Mouse (Mus musculus) T-helper 17 cell (primary cell): ENCODE results near the gene Sgk2.

Experiments used
- in situ Hi-C, 2 experiments: fragments of 300-600 bp; cut with MboI, MseI; formaldehyde crosslinking; loops; 1 replicate in 1 of 2; 2 replicates in 1 of 2; pipeline ENCODE4 v1.15.1; 2025; ENCODE audit warnings: high pct_unique_total_duplicates in 2 of 2

Gene Sgk2

DNA sequence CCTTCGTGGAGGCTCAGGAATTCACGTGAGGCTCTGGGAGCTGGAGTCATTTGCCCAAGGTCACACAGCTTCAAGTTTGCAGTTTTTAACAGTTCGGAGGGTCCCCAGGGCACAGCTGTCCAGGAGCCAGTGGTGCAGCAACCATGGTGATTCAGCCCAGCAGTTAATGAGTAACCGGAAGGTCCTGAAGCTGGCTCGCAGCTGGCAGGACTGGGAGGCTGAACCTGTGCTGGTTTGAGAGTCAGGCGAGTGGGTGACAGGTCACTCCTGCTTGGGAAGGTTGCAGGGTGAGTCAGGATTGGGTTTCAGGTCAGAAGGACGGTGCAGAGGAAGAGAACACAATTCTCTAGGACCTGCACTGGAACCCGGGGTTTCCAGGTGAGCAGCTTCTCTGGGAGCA is at the start of gene Sgk2:
Gene Sgk2 (plus strand): TSS at position 113 of the 400 bp plus-strand sequence.
- in situ Hi-C loops, result no loop called here

GRCm38 (mm10) chr2:162939562-162939961 is 47.6 kb upstream of the Sgk2 start:
- in situ Hi-C loops, result loop anchor here in 1 of 2 experiments (10.0 kb wide), 1 partner anchor 115 kb away; the partner anchor contains the start of gene Mybl2

GRCm38 (mm10) chr2:162943148-162943846 is 43.8 kb upstream of the Sgk2 start, which contains the start of gene L3mbtl1:
Gene L3mbtl1, plus strand, starts transcription at chr2:162943472.
- in situ Hi-C loops, result no loop called here

- in situ Hi-C loops, result no loop called here
Measured at GRCm38 (mm10) chr2:162943931-162944330, 43.2 kb upstream of the Sgk2 start.

GRCm38 (mm10) chr2:162946964-162947363 is 40.2 kb upstream of the Sgk2 start:
- in situ Hi-C loops, result no loop called here

- in situ Hi-C loops, result no loop called here
Measured at GRCm38 (mm10) chr2:162947736-162948135, 39.4 kb upstream of the Sgk2 start.

DNA sequence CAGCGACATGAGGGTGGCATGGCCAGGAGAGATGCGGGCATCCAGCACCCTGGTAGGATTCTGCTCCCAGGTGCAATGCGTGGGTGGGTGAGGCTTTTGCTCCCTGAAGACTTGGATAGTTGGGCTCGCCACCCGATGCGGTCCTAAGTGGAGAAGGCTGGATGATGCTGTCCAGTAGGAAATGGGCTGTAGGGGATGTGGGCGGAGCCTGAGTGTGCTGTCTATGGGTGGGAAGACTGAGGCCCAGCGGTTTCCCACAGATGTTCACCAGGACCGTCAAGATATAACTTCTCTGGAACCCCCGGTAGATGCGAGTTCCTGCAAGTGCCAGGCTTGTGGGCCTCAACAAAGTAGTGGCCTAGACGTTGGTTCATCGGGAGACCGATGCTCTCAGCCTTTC is 38.9 kb upstream of the Sgk2 start:
- in situ Hi-C loops, result no loop called here

GRCm38 (mm10) chr2:162950776-162951175 is 36.4 kb upstream of the Sgk2 start:
- in situ Hi-C loops, result no loop called here

GRCm38 (mm10) chr2:162956843-162957242 is 30.3 kb upstream of the Sgk2 start:
- in situ Hi-C loops, result no loop called here

DNA sequence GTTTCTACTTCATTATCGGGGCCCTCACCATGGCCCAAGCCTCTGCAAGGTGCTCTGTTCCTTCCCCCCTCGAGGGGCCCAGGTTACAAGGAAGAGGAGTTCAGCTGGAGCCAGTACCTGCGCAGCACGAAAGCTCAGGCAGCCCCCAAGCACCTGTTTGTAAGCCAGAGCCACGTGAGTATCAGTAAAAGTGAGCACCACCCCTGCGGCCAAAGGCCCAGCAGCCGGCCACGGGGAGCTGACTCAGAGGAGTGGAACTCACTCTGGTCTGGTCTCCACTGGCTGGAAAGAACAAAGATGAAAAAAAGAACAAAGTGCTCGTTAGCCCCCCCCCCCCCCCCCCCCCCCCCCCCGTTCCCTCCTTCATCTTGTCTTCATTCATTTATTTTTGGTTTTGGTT is 25.8 kb upstream of the Sgk2 start:
- in situ Hi-C loops, result no loop called here

DNA sequence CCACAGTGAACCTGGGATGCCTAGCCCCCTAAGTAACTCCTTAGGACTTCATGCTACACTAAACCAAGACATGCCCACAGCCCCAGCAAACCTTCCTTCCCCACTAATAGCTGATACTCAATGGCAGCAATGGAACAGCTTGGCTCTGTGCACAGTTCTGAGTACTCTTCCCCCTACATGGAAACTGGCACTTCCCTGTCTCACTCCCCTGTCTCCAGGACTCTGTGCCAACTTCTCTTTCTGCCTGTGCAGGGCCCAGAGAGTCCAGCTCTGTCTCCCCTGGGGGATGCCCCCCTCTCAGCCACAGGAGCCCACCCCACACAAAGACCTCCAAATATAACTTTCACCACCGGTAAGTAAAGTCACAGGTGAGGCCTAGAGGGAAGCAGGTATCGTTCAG is 20.4 kb upstream of the Sgk2 start:
- in situ Hi-C loops, result no loop called here

GRCm38 (mm10) chr2:162968357-162968756 is 18.8 kb upstream of the Sgk2 start:
- in situ Hi-C loops, result no loop called here

DNA sequence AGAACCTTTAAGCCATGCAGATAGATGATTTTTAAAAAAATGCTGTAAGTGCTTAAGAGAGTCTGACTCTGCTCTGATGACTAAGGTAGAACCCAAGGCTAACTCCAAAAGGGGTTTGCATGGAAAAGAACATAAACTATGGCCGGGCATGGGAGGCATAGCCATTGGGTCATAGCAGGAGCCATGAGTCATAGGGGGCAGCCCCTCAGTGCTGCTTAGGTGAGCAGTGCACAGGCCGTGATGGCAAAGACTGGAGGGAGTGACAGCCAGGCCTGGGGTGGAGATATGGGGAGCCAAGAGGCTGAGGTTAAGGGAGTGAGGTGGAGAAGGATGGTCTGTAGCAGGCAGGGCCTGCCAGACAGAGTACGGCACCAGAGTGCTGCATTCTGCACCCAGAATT is 18.0 kb upstream of the Sgk2 start:
- in situ Hi-C loops, result no loop called here

GRCm38 (mm10) chr2:162970896-162971295 is 16.2 kb upstream of the Sgk2 start:
- in situ Hi-C loops, result no loop called here

DNA sequence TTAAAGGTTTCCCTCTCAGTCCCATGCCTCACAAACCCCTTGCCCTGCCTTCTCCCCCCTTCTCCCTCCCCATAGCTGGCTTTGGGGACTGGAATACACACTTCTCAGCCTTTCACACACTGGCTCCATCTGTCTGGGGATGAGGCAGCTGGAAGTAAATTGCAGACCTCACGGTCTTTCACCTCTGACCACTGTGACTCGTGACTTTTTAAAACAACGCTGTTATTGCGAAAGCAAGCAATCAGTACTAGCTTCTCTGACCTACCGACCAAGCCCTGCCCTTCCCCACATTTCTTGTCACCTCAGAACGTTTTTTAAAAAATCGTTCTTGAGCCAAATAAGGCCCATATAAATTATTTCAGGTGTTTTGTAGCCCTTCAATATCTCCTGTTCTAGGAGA is 14.4 kb upstream of the Sgk2 start:
- in situ Hi-C loops, result no loop called here

- in situ Hi-C loops, result no loop called here
Measured at GRCm38 (mm10) chr2:162973206-162973605, 13.9 kb upstream of the Sgk2 start.

GRCm38 (mm10) chr2:162973637-162974036 is 13.5 kb upstream of the Sgk2 start:
- in situ Hi-C loops, result no loop called here

- in situ Hi-C loops, result no loop called here
Measured at GRCm38 (mm10) chr2:162975157-162975775, 11.9 kb upstream of the Sgk2 start.

DNA sequence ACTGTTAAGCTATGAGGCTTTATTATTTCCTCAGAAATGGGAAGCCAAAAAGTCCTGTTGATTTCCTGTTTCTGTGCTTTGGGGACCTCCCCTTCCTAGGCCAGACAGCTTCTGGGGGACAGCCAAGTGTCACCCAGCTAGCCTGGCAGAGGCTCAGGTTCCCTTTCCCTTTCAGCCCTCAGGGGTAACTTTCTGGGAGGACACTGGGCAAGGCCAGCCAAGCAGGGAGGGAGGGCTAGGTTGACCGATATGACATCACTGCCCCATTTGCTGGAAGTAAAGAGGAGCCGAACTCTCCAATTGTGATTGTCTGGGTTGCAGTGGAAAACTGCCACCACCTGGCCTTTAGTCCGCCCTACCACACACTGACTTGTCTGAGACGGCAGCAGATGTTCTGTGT is 11.1 kb upstream of the Sgk2 start:
- in situ Hi-C loops, result no loop called here

GRCm38 (mm10) chr2:162984381-162984780 is 2.7 kb upstream of the Sgk2 start:
- in situ Hi-C loops, result no loop called here

DNA sequence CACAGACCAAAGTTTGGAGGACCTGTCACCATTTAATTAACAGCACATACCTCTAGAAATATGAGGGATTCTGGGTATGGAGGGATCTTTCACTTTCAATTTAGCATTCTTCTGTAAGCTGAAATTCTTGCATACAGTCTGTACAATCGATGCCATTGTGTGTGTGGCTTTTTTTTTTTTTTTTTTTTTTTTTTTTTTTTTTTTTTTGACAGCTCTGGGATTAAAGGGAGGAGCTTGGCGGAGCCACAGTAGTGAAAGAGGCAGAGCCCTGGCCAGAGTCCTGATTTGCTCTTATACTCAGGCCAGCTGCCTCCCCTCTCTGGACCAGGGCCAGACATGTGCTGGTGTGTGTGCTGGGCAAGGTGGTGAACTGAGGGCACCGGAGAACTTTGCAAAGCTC is 1.2 kb upstream of the Sgk2 start:
- in situ Hi-C loops, result no loop called here

DNA sequence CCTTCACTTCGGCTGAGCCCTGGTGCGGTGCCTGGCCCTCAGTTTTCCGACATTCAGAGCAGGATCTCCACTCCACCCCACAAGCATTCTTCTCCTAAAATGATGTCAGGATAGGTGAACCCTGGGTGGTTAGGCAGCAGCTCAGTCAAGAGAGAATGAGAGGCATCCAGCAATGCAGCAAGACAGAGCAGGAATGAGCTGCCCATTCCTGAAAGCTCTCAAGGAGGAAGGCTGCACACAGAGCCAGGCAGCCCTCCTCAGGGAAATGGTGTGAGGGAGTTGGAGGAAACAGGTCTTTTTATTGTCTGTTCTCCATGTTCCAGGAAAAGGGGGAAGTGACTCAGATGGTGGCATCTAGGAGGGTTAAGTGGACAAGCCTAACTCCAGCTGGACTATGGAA is 366 bp upstream of the Sgk2 start:
- in situ Hi-C loops, result no loop called here

DNA sequence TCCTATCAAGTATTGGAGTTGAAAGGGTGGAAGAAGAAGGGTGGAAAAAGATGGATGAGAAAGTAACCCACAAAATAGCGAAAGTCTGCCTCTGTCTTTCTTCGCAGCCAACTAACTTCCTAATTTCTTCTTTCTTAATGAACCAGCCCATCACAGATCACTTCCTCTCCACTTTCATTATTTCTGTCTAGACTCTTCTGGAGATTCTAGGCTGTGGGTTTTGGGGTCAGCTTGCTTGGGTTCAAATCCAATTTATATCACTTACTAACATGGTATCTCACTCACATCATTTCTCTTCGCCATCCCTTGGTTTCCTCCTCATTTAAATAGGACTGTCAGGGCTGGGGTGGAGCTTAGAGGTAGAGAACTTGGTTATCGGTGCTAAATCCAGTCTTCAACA is 1.1 kb downstream of the Sgk2 start:
- in situ Hi-C loops, result no loop called here
